Mouse (Mus musculus) adrenal gland, postnatal 25 days (tissue): ENCODE data around the gene Myom1. TPM values are rescaled to one million over a fixed set of nuclear protein-coding genes. Genes with fewer than 3 reads are reported as not detected.

ENCODE experiments used
- DNase-seq: peaks from one replicate; pipeline ENCODE4 v3.0.0; 2021; ENCODE audit warnings: mixed read lengths
- total RNA-seq: library from RNA; stranded (reverse); gene quantifications from 2 replicates; pipeline ENCODE4 v1.2.3, GENCODE M21; 2021

Myom1 gene
- total RNA-seq, 1 experiment from 2014 or later = 4.6 TPM

DNA sequence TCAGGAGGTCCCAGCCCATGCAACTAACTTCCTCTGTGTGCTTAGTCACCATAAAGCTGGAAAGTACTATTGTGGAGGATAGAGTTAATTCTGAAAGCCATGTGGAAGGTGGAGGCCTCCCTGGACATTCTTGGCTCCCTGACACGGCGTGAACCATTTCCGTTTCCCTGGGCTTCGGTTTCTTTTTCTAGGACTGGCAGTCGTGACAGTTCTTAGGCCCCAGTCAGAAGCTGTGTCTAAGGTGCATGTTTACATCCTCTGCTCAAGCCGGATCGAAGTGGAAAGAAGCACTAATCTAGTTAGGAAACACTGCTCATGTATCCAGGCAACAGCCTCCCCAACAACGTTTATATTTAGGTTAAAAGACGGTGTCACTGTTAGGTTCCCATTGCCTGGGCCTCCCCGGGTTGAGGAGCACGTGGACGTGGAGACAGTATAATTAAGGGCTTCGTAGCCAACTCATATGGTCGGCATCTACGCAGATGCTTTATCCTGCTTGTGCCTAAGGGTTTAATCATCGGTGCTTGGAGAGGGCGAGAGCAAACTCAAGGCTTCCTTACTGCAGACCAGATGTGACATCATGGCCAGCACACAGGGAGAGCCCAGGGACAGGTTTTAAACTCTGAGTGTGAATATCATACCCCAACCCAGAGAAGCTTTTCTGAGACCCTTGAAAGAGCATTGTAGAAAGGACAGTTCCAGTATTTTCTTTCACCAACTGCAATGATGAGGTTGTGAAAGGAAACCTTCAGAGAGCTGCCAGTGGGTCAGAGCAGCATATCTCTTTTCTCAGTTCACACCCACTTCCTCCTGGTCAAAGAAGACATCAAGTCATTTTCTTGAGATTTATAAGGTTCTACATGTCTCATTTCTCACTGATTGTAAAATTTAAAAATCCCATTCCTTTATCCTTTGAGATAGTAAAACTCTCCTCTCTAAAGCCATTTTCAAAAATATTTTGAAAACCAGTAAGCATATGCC, 100.4 kb downstream of the Myom1 start:
- DNase-seq = no peak

- no peak for DNase-seq
Measured at GRCm38 (mm10) chr17:71105297-71105696, 102.9 kb downstream of the Myom1 start.

GRCm38 (mm10) chr17:71106250-71106649, 103.8 kb downstream of the Myom1 start:
- no peak for DNase-seq

GRCm38 (mm10) chr17:71110753-71111265, 108.4 kb downstream of the Myom1 start:
- no peak for DNase-seq

DNA sequence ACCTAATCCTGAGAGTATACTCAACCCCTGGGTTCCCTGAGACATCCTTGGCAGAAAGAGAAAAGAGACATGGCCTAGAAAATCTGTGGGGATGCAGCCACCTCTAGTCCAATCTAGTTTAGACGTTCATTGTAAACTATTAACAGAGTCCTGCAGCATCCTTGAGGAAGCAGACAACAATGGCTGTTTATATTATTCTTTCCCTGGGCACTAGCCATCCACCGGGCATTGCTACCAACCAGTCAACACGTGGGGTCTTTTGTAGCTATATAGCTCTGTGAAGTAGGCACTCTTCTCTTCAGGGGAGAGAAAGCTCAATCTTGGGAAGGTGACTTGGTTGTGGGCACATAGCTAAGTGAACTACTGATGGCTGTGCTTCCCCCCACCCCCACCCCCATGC, 110.3 kb downstream of the Myom1 start:
- DNase-seq = no peak

DNA sequence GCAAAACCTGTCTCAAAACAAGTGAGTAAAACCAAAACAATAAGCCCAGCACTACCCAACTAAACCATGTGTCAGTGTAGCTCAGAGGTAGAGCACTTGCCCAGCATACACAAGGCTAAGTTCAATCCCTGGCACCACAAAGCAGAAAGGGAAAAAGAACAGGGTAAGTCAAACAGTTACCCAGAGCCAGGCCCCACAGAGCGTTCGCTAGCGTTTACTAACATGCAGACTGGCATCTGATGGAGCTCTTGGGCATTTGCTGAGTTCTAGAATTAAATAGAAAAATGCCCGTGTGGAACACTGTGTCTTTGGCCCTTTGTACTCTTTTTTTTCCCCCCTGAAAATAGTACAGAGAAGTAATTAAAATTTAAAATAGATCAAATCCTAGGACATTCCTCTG, 111.8 kb downstream of the Myom1 start:
- no peak for DNase-seq

DNA sequence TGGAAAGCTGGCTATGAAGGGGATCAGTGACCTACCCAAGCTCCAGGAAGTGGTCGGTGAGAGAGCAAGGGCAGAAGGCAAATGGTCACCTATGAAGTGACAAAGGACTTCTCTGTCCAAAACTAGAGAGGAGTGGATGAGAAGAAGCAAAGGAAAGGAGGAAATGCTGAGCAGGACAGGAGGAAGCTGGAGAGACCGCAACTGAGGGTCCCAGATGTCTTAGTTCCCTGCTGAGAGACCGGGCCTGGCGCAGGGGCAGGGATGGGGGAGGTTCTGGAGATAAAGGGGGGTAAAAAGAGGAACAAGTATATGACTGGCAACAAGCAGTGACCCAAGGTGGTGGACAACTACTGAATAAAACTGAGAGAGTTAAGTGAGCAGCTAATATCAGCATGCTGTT, 115.5 kb downstream of the Myom1 start:
- no peak for DNase-seq

DNA sequence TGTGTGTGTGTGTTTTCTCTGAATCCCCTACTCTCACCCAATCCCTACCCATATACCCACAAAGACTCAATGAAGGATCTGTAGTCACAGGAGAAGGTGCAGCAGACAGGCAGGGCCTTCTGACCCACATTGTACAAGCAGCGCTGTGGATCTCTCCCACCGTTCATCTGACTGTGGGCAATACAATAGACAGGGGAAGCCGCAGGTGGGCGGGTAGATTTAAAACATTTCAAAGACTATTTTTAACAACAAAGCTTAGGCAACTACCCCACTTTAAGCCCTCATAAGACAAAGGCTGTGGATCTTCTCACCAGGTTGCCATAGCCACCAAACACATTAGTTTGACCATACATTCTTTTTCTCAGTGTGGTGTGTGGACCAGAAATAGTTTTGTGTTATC, 116.2 kb downstream of the Myom1 start:
- DNase-seq = no peak

GRCm38 (mm10) chr17:71120626-71121025, 118.2 kb downstream of the Myom1 start:
- DNase-seq = no peak

- DNase-seq = no peak
Measured at GRCm38 (mm10) chr17:71124061-71124670, 121.7 kb downstream of the Myom1 start.

DNA sequence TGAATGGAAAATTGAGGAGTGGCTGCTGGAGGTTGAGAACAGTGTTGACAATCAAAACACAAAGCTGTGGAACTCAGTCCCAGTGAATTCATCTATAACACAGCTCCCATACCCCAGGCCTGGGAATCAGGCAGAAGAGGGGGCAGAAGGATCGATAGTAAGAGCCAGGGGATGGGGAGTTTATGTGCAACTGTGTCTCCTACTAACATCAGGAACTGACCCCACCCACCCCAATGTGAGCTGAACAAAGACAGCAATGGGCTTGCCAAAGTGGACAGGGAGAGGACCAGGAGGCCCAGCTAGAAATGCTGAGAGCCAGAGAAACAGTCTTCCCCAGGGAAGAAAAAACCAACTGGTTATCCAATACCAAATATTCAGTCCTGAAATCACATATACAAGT, 122.2 kb downstream of the Myom1 start:
- DNase-seq = no peak

GRCm38 (mm10) chr17:71125519-71125918, 123.1 kb downstream of the Myom1 start:
- DNase-seq = no peak

DNA sequence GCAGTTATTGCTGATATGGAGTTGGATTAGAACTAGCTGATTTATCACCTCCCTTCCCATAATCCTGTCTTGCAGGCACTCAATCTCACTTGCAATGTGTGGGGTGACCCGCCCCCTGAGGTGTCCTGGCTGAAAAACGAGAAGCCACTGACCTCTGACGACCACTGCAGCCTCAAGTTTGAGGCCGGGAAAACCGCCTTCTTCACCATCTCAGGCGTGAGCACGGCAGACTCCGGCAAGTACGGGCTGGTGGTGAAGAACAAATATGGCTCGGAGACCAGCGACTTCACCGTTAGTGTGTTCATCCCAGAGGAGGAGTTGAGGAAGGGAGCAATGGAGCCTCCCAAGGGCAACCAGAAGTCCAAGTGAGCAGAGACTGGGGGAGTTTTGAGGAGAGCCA, 123.6 kb downstream of the Myom1 start:
- DNase-seq = no peak

GRCm38 (mm10) chr17:71127464-71128110, 125.2 kb downstream of the Myom1 start:
- no peak for DNase-seq

GRCm38 (mm10) chr17:71129489-71130261, 127.2 kb downstream of the Myom1 start:
- no peak for DNase-seq

DNA sequence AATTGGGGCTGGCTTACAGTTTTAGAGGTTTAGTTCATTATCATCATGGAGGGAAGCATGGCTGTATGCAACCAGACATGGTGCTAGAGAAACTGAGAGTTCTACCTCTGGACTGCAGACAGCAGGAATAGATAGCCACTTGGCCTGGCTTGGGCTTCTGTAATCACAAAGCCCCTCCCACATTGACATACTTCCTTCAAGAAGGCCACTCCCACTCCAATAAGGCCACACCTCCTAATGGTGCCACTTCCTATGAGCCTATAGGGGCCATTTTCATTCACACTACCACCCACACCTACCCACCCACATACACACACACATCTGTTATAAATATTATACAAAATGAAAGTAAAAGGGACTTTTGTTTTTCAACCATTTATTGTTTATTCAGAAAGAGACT, 129.8 kb downstream of the Myom1 start:
- DNase-seq = no peak

DNA sequence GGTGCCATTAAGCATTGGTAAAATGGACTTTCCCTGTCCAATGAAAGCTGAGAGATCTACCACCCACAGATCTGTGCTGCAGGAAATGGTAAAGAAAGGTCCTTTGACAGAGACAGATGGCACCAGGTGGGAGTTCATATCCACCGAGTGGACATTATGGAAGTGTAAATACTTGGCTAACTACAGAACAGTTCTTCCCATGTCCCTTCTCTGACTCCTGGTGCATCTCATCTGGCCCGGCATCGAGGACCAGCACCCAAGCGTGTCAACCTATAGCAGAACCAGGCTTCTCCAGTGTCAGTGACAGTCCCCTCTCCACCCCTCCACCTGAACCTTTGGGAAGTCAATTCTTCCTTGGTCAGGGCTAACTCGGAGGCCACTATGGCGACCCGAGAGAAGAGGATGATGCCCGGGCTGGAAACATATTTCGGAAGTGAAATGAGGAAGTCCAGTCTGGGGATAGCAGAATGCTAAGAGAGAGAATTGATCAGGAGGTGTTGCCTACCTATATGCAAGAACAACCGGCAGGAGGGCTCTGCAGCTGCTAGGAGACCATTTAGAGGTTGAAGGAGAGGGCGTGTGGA, 130.5 kb downstream of the Myom1 start:
- no peak for DNase-seq

GRCm38 (mm10) chr17:71134441-71134955, 132.1 kb downstream of the Myom1 start:
- DNase-seq = no peak

- DNase-seq = no peak
Measured at GRCm38 (mm10) chr17:71135108-71135507, 132.7 kb downstream of the Myom1 start.

- no peak for DNase-seq
Measured at GRCm38 (mm10) chr17:71135866-71136265, 133.4 kb downstream of the Myom1 start.
